Mouse (Mus musculus) NIH3T3 (cell line): Measurements from ENCODE around the gene C1ra.
"Not testable (repeated sequence)": the region's sequence is repeated elsewhere in the genome, so short reads cannot be mapped to it uniquely, and the experiment has no call there.

Experiments
- DNase-seq: peaks from one replicate; pipeline ENCODE4 v3.0.0-alpha.2; 2012; ENCODE audit warnings: low read depth

C1ra gene

GRCm38 (mm10) chr6:124512355-124512836 is at the start of gene C1ra:
C1ra (plus strand) TSS chr6:124512405.
- peak; percentile 92 for DNase-seq

DNA sequence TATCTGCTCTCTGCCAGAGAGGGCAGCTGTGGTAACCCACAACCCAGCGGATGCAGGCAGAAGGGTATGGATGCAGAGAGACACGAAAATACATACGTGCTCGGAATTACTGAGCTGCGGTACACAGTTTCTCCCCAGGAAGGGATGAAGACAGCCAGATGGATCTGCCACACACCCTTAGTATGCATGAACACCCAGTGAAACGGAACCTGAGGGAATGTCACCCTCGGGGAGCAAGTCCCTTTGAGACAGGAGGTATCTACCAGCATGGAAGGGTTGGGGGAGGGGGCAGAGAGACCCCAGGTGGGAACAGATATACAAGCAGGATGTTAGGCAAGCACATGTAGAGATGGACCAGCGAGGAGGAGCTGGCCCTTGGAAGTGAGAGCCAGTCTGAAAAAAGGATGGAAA is 48.3 kb upstream of the C1ra start:
- no peak for DNase-seq

DNA sequence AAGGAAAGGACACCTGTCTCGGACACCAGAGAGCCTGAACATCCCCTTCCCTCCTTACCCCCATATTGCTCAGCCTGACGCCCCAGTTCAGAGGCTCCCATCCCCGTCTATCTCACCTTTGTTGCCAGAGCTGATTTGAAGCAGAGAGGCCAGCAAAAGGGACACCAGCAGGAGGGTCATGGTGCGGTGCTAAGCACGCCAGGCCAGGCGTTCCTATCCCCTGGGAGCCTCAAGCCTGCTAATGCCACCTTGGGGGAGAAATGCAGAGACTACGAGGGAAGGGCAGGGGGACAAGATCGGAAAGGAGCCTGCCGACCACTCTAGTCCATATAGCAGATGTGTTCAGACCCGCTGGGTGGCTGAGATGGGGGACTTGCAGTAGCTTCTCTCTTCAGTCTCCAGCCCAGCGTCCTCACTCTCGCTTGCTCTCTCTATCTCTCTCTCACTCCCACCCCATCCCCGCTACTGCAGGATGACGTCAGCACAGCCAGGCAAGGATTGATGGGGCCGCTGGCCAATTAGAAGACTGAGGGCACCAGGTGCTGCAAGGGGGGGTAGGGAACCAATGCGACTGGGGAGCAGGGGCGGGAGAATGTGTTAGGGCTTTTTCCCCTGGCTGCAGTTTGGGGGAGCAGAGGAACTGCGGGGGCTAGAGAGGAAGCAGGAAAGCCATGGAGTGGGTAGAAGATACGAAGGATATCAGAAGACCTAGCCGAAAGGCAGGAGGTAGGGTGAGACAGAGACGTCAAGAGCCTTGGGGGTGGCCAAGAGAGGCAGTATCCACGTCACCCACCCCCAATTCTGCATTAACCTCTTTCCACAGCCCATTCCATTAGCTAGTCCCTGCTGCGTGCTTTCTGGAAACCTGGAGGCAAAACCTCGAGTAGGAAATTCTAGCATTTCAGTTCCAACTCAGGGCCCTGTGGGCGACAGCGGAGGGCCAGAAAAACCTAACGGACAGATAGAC is 47.6 kb upstream of the C1ra start, which contains the start of gene Clstn3:
Gene Clstn3, minus strand, starts transcription at position 490 of the 967 bp plus-strand sequence.
- peak; percentile 34 for DNase-seq

- no peak for DNase-seq
Observed at GRCm38 (mm10) chr6:124465299-124465698, 46.9 kb upstream of the C1ra start.

DNA sequence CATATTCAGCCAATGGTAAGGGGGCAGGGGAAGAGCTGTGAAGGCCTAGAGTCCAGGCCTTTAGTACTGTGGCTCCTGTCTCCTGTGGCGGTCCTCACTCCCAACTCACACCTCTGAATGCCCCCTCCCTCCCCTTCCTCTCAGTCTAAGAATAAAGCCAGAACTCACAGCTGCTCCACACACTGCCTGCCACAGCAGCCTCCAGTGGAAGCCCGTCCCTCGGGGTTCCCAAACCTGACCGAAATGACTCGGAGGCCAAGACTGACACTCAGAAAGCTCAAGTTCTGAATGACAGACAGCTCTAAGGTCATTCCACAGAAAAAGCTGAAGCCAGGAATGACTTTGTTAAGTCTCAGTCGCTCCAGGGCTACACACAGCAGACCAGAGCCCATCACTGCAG is 46.5 kb upstream of the C1ra start:
- DNase-seq, result no peak

DNA sequence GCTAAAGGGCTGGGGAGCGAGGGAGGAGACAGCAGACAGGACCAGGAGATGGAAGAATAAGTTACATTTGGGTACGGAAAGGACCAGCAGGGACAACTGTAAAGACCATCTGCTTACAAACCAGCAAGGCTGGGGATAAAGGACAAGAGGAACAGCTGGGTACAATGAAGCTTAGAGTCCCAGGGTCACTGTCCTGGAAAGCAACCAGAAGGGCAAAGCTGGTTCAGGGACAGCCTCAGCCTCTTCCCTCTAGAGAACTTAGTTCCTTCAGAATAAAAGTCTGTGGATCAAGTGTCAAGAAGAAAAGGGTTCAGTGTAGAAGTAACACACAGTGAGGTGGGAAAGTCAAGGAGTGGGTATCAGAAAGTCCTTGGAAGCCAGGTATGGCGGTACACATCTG is 41.1 kb upstream of the C1ra start:
- no peak for DNase-seq

GRCm38 (mm10) chr6:124471783-124472638 is 40.2 kb upstream of the C1ra start:
- not testable (repeated sequence) for DNase-seq

- DNase-seq, result peak; percentile 72
Observed at GRCm38 (mm10) chr6:124472801-124473200, 39.4 kb upstream of the C1ra start.

- no peak for DNase-seq
Observed at GRCm38 (mm10) chr6:124474621-124475020, 37.6 kb upstream of the C1ra start.

DNA sequence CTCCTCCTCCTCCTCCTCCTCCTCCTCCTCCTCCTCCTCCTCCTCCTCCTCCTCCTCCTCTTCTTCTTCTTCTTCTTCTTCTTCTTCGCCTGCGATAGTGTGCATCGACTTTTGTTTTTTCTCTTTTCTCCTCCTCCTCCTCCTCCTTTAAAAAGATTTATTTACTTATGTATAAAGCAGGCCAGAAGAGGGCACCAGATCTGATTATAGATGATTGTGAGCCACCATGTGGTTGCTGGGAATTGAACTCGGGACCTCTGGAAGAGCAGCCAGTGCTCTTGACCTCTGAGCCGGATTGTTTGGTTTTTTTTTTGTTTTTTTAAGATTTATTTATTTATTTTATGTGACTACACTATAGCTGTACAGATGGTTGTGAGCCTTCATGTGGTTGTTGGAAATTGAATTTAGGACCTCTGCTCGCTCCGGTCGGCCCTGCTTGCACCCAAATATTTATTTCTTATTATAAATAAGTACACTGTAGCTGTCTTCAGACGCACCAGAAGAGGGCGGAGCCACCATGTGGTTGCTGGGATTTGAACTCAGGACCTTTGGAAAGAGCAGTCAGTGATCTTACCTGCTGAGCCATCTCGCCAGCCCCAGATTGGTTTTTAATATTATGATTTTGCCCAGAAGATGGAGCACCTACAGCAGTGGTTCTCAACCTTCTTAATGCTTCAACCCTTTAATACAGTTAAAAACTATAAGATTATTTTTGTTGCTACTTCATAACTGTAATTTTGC is 36.7 kb upstream of the C1ra start:
- not testable (repeated sequence) for DNase-seq

DNA sequence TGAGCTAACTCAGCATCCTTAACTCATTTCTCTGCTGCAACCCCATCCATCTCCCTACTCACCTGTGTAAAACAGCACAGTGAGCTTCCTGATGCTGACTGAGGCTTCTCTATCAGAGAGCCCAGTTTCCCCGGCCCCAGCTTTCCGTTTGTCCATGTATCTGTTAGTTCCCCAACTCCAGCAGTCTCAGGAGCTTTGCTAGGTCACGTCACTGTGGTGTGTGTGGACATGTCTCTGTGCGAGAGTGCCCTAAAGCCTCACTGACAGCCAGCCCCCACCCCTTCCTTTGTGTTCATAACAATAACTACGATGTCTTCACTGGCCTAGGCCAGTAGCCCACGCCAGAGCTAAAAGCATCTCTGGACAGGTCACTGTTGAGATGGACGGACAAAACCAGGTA is 36.0 kb upstream of the C1ra start:
- no peak for DNase-seq

- DNase-seq, result no peak
Observed at GRCm38 (mm10) chr6:124476796-124477195, 35.4 kb upstream of the C1ra start.

GRCm38 (mm10) chr6:124477221-124477655 is 35.0 kb upstream of the C1ra start:
- no peak for DNase-seq

GRCm38 (mm10) chr6:124477922-124478651 is 34.1 kb upstream of the C1ra start:
- peak; percentile 78 for DNase-seq

DNA sequence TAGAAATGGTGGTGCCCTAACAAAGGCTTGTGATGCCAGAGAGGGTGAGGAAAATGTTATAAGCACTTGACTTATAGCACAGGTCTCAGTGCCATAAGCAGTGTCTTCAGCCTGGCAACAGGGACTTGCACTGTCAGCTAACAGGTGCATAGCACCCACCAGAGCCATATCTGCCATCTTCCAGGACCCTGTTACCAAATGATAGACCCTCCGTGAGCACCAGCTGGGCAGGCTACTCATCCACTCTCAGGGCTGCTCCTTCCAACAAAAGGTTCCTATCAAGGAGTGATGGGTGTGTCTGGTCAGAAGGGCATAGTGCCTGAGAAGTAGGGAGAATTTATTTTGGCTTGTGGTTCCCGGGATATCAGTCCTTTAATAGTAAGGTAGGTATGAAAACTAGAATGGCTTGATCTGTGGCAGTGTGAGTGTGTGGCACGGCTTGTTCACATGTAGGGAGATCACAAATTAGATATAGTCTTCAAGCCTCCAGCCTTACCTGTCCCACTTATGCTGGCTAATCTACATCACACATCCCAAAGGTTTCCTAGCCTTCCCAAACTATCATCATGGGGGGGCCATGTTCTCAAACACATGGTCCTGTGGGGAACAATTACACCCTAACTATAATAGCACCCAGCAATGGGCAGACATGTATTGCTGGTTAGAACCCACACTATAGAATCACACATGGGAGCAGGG is 33.2 kb upstream of the C1ra start:
- DNase-seq, result no peak

DNA sequence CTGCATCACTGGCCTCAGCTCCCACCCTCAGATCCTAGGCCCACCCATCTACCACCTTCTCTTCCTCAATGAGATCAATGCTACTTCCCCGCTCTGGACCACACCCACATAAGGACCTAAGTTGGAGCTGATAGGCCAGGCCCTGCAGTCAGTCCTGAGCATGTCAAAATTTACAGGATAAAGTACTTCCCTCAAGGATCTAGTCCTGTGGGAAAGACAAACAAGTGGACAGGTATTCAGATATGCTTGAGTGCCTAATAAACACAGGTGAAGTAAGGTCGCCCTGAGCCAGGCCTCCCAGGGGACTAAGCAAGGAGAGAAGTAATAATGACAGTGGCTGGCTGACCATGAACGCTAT is 32.7 kb upstream of the C1ra start:
- no peak for DNase-seq

DNA sequence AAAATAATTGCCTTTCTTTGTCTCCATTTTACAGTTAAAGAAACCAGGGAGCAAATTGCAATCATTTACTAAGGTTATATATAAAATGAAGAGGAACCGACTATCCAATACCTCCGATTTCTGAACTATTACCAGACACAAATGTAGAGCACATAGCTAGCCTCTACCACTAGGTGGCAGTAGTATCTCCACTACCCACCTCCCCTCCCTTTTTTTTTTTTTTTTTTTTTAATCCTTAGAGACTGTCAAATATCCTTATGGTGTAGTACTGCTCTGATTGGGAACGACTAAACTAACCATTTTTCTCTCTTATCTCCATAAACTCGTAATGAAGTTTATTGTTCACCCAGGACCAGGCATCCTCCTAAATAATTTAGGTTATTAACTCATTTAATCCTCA is 31.9 kb upstream of the C1ra start:
- DNase-seq, result peak; percentile 79

DNA sequence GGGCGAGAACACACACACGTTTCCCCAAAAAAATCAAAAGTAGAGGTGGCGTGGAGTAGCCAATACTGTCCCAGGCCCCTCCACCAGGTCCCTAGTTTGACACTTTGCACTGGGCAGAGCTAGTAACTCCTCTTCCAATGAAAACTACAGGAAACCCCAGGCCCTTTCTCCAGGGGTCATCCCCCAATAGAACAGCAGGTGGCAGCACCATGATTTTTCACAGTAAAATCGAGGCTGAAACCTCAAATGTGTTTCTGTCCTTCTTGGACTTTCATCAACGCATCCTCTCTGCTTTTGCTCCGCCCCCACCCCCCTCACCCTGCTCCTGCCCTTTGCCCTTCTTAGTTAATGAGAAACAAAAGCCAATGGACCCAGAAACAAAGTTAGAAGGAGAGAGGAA is 30.6 kb upstream of the C1ra start:
- DNase-seq, result peak; percentile 81

DNA sequence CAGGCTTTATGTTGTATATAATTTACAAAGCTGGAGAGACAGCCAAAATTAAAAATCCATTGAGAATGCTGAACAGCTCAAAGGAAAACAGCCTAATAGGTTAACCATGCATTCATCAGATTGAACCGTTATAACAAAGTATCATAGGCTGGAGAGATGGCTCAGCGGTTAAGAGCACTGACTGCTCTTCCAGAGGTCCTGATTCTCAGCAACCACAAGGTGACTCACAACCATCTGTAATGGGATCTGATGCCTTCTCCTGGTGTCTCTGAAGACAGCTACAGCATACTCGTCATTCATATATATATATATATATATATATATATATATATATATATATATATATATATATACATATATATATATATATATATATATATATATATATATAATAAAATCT is 28.4 kb upstream of the C1ra start:
- peak; percentile 60 for DNase-seq

GRCm38 (mm10) chr6:124484851-124485250 is 27.4 kb upstream of the C1ra start:
- DNase-seq, result peak; percentile 95
